Mouse (Mus musculus) left cerebral cortex, postnatal 10 days (tissue): ENCODE data around the gene Exo5. TPM values are rescaled to one million over a fixed set of nuclear protein-coding genes. Genes with fewer than 3 reads are reported as not detected.

Experiments
- DNase-seq, 2 experiments: peaks; one replicate each; pipeline ENCODE4 v3.0.0; 2021 to 2022; ENCODE audit warnings: low spot score in 2 of 2, mixed read lengths in 1 of 2; ENCODE audit errors: extremely low spot score in 1 of 2
- intact Hi-C: fragments of 180-260 bp; cut with DNase I; formaldehyde crosslinking; loops from one replicate; pipeline ENCODE4 v1.15.1; 2025
- total RNA-seq, 2 experiments: library from RNA; stranded (reverse); gene quantifications; 2 replicates each; pipeline ENCODE4 v1.2.3; 2021

Gene Exo5
- total RNA-seq = 10 to 100 TPM; 11.3 to 11.5 TPM

DNA sequence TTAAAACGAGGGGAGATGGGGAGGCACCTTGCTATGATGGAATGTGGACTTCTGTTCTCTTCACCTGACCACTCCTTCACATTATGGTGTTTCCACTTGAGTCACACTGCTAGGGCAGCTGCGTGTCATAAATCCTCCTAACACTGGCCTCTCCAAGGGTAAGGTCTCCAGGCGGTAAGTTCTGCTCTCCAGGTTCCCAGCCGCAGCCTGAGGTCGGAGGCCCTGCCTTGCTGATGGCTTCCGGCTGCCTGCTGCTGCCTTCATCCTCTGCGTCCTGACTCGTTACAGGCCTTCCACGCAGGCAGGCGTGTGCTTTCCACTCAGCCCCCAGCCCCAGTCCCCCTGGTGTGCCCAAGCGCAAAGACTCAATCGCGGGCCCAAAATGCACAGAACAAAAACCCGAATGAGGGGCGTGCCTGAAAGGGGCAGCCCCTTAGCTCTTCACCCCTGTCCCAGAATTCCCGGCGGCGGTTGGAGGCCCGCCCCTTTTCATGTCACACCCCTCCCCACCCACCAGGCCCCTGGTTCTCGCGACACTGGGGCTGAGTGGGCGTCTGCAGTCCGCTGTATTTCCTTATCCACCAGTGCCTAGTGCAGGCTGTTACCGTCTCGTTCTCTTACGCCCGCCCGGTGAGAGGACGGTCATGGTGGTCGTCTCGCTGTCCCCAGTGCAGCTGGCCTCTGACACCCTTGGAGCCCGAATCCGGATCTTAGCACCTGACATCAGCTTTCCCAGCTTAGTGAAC, at the start of gene Exo5:
TSS of gene Exo5 (minus strand) at position 464 of the 746 bp plus-strand sequence.
- peak; percentile 89 to 96 for DNase-seq
- intact Hi-C loops = no loop called here

DNA sequence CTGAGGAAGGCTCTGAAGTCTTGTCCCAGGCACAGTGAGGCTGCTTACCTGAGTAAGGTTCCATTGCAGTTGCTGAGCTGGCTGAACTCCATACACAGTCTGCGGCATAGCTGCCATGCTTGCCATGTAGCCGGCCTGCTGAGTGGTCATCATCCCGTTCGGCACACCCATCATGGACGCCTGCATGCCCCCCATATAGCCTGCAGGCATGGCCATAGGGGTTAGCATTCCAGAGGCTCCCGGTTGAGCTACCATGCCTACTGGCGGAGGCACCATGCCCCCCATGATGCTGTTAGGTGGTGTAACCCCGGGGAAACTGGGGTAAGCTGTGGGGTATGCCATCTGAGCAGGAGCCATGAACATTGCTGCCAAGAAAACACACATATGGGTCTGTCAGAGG, 47.0 kb upstream of the Exo5 start:
- intact Hi-C loops = no loop called here
- DNase-seq = no peak

DNA sequence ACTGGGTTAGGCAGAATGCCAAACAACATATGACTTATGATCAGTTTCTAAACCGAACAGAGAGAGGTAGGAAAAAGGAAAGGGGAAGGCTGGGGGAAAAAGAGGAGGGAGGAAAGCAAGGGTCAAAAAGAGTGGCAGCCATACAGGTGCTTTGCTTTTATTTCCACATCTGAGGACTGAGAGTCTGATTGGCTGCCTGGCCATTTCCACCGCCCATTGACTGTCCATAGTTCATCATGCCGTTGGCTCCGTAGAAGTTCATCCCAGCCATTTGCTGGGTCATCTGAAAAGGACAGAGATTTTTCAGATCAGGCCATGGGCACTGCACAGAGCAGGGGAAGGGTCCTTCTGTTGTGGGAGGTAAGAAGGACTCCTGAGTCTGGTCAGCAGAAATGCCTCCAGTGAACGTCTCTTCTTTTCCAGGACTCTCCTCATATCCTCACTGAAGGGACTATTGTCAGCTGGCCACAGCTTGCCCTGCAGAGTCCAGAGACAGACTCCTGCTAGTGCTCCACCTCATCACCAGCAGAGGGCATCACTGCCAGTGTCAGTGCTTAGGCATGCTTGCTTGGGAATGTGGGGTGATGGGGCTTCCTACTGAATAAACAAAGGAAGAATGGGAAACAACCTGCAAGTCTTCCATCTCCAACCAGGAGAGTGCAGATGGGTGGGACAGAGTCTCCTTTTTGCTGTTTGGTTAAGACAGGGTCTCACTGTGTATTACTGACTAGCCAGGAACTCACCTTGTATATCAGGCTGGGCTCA, 44.7 kb upstream of the Exo5 start:
- intact Hi-C loops = no loop called here
- peak in 1 of 2 experiments; percentile 67 for DNase-seq

DNA sequence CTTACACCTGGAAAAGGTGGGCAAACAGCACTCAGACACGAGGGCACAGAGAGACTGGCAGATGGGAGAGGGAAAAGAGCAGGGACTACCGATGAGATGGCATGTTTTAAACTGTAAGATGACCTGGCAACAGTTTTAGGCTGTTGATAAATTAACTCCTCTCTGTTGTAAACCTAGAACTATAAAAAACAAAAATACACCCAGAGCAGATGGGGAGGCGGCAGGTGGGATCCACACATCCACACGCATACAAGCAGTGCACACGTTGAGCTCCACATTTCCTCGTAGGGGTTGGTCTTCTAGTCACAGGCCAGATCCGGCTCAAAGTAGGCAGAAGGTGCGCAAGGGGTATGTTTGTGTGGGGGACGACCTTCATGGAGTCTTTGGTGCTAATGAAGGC, 43.7 kb upstream of the Exo5 start:
- intact Hi-C loops = no loop called here
- no peak for DNase-seq

DNA sequence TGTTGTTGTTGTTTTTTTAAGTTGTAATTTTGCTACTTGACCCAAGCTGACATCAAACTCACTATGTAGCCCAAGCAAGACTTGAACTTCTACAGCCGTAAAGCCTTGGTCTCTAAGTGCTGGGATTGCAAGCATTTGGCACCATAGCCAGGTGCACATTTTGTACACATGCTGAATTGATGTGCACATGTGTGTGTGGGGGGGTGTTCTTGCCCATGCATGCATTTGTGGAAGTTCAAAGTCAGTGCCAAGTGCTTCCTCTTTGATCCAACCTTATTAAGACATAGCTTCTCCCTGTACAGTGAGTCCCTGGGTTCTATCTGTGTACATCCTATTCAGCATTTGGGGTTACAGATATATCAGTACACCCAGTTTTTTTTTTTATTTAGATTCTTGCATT, 30.8 kb upstream of the Exo5 start:
- DNase-seq = no peak

DNA sequence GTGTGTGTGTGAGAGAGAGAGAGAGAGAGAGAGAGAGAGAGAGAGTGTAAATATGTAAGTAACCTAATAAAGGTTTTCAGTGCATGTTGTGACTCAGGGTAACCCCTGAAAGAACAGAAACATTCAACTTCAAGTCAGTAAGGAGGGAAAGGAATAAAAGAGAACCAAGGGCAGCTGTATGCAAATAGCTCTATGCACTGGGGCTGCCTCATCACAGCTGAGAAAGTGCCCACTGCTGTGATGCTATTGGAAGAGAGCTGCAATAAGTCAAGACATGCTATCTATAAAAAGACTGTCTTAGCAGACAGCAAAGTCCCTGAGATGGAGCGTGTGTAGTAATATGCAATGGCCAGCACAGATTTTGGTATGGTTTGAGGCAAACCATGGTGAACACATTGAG, 28.9 kb upstream of the Exo5 start:
- intact Hi-C loops = no loop called here
- no peak for DNase-seq

More for the DNA sequence above, 30.8 kb upstream of the Exo5 start:
- intact Hi-C loops = no loop called here

DNA sequence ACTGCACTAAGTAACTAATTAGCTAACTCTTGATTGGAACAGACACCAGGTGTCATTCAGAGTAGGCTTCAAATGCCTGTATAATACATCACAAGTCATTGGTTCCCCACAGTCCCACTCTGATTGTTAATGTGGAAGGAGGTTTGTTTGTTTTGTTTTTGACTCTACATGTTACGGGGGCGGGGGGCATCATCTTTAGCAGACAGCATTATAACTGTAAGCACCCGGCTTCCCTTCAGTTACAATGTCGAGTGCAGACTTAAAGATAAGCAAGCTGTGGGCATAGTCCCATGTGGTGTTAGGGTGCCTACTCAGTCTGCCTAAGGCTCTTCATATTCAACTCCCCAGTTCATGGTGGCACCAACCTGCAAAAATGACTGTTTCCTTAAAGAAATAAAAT, 28.2 kb upstream of the Exo5 start:
- intact Hi-C loops = no loop called here
- no peak for DNase-seq

DNA sequence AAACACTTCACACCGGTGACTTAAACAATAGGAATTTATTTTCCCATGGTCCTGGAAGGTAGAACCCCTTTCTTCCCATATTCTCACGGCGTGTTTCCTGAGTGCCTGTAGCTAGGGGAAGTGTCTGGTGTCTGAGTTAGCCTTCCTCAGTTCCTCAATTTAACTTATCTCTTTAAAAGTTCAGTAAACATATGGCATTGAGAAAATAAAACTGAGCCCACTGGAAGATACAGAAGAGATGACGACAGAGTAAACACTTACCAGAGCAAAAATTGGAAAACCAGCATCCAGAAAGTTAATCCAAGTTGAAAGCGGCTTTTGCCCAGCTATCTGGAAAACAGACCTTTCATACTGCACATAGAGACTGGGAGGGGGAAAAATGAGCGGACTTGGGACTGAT, 27.3 kb upstream of the Exo5 start:
- intact Hi-C loops = no loop called here
- no peak for DNase-seq

DNA sequence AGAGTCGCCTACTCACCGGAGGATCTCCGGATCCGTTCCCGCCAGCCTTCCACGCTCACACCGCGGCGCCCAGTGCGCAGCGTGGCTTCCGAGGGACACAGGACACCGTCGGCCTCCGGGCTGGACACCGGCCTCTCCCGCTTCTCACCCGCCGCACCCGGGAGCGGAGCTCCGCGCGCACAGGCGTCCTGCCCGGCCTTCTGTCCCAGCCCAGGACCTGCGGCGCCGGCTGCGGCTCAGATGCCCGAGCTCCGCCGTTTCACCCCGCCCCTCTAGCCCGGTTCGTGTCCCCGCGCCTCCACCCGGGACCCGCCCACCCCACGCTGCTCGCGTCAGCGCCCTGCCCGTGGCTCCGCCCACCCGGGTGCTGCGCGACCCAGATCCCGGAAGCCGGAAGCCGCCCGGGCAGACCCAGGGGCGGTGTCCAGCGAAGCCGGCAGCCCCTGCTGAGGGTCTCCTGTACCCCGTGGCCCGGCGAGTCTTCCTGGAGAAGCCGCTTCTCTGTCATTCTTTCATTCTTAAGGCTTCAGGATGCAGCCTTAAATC, 26.7 kb upstream of the Exo5 start, which contains the start of gene Zfp69:
TSS of gene Zfp69 (minus strand) at position 272 of the 546 bp plus-strand sequence.
- intact Hi-C loops = no loop called here
- peak; percentile 76 to 96 for DNase-seq

DNA sequence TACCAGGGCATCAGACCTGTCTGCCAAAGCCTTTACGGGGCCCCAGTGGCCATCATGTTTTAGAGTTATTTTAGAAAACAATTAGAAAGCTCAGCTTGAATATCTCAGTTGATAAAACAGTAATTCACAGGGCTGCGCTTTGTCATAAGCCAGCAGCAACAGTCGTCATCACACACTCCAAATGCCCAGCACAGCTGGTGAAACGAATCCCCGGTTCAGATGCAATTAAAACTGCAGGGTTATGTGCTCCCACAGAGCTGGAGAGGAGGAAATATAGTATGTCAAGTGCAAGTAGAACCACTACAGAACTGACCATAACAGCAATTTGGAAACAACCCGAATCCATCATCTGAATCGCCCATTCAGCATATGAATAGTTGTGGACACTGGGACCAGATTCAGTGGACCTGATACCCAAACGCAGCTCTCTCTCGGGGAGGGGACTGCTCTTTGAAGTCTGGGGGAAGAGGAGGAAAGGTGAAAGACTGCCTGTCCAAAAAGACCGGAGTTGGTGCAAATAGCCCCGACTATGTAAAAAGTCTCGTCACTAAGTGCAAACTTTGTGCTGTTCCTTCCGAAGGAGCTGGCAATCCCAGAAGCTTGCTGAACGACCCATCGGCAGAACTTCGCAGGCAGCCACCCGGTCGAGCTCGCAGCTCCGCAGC, 26.1 kb upstream of the Exo5 start:
- intact Hi-C loops = no loop called here
- no peak for DNase-seq

DNA sequence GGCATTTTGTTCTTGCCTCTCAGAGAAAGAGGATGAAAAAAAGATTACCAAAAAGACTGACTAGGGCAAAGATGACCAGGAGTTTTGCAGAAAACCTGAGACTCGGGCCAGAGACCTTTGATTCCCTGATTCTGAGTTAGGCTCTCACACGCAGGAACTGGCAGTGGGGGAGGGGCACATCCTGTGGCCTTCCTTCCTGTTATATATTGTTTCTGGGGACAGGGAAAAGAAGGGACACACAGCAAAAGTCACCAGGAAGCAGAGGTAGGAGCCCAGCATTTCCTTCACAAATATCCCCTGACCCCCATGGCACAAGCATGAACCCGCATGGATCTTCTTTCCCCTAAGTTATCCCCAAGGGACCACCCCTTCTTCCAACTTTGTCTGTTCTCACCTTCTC, 24.1 kb upstream of the Exo5 start:
- peak in 1 of 2 experiments; percentile 70 for DNase-seq
- intact Hi-C loops = no loop called here

DNA sequence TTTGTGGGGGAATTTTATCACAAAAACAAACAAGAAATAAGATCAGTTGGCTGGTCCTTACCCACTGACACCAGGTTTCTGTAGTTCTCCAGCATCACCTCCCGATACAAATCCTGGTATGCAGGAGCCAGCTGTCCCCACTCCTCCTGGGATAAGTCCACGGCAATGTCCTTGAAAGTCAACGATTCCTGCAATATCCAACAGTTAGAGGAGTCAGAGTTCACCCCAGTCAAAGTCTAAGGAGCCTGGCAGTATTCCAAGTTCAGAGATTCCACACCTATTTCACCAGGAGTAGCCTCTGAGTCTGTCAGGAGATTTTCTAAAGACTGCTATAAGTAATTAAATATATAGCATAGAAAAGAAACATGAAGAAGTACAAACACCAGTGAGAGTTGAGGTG, 10.2 kb upstream of the Exo5 start:
- intact Hi-C loops = no loop called here
- DNase-seq = no peak

DNA sequence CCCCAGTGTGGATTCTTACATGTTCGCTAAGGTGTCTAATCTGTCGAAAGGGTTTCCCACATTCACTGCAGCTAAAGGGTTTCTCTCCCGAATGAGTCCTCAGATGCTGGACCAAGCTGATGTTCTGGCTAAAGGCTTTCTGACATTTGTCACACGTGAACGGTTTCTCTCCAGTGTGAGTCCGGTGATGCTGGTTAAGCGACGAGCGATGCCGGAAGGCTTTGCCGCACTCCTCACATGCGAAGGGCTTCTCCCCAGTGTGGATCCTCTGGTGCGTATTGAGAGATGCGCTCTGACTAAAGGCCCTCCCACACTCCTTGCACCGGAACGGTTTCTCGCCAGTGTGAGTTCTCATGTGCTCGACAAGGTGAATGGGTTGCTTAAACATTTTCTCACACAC, 5.9 kb upstream of the Exo5 start:
- intact Hi-C loops = no loop called here

DNA sequence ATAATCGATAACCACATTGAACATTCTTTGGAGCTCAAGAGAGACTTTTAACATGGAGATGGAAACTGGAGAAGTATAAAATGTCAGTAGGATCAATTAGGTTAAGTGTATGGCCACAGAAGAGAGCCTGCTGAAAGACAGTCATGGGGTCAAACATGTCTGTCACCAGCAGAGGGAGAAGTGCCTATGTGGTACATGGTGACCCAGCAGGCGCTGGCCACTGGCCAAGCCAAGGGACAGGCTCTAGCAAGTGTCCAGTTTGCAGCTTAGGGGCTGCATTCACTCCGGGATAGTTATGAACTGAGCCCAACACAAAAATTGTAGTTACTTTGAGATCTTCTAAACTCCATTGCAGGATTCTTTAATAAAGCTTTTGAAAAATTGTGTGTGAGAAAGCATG, 3.9 kb upstream of the Exo5 start:
- DNase-seq = peak in 1 of 2 experiments; percentile 65

More for the DNA sequence above, 5.9 kb upstream of the Exo5 start:
- no peak for DNase-seq

DNA sequence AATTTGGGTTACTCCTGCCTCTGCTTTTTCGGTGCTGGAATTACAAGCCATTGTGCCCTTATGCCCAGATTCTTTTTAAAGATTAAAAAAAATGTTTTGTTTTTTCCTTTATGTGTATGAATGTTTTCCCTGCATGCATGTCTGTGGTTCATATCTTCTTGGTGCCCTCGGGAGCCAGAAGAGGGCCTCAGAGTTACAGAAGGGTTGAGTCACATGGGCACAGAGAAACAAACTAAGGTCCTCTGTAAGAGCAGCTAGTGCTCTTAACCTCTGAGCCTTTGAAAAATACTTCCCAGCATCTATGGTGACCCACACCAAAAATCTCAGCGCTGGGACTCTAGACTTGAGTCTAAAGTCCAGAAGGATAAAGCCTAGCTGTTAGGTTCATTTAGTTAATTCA, 569 bp upstream of the Exo5 start:
- DNase-seq = peak in 1 of 2 experiments; percentile 24

More for the DNA sequence above, 3.9 kb upstream of the Exo5 start:
- intact Hi-C loops = no loop called here

DNA sequence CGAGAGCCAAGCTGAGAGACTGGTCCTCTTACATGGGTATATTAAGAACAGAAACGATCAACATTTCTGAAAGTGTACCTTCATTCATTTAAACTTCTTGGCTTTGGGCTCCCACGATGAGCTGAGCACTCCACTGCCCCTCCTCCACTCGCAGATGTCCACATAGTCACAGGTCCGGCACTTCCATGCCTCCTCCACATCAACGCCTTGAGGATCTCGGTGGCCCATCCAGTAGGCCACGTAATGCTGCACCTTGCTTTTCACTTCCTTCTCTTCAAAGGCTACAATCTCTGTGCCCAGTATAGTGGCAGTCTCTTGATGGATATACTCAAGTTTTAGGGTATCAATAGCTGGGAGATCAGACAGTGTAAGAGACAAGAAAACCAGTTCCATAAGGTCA, 3.4 kb downstream of the Exo5 start:
- intact Hi-C loops = no loop called here
- DNase-seq = no peak

More for the DNA sequence above, 569 bp upstream of the Exo5 start:
- intact Hi-C loops = no loop called here

DNA sequence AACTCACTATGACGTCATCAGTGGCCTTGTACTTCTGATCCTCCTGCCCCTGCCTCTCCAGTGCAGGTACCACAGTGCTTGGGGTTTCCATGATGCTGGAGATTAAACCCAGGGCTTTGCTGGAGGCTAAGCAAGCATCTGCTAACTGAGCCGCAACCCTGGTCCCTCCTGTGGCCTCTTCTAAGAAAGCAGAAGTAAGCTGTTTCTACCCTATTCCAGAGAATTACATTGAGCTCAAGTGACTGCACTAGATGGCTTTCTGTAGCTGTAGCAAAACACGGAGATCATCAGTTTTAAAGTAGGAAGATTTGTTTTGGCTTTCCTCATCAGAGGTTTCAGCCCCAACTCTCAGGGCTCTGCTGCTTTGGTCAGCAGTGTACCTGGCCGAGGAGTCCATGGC, 10.3 kb downstream of the Exo5 start:
- intact Hi-C loops = loop anchor here (5.0 kb wide), 2 partner anchors 232 to 322 kb away; no protein-coding TSS in a partner anchor
- no peak for DNase-seq

DNA sequence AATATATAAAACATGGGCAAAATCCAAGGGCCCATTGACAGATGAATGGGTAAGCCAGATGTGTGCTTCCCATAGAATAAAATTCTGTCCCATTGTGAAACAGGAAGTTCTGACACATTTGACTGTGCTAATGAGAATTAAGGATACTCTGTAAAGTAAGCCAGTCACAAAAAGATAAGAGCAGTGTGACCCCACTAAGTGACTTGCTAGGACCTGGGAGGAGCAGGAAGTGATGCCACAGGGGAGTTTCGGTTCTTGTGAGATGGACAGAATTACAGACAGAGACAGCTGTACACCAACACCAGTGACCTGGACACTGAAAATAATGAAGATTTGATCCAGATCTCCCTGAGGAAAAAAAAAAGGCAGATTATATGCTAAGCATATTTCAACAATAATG, 11.0 kb downstream of the Exo5 start:
- no peak for DNase-seq
- intact Hi-C loops = loop anchor here (5.0 kb wide), 2 partner anchors 232 to 322 kb away; no protein-coding TSS in a partner anchor

DNA sequence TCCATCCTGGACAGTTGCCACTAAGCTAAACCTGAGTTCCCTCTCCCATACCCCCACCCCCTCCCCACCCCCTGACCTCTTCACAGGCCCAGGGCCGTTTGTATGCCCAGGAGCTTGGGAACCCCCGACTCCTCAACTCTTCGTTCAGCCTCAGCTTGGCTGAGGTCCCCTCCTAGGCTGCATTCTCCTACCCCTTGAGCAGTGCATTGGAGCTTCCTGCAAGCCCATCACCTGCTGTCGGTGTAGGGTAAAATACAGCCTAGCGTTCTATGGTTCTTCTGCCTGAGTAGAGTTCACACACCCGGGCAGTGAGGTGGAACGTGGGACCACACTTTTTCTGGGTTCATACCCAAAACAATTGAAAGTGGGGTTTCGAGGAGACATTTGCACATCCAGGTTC, 11.4 kb downstream of the Exo5 start:
- no peak for DNase-seq
- intact Hi-C loops = loop anchor here (5.0 kb wide), 2 partner anchors 231 to 321 kb away; no protein-coding TSS in a partner anchor
